Mouse (Mus musculus): ENCODE measurements around the gene Gm9833. TPM values are rescaled to one million over a fixed set of nuclear protein-coding genes. Genes with fewer than 3 reads are reported as not detected.

Gene Gm9833
- polyA plus RNA-seq, 1 experiment from 2014 or later = 4.4 TPM

DNA sequence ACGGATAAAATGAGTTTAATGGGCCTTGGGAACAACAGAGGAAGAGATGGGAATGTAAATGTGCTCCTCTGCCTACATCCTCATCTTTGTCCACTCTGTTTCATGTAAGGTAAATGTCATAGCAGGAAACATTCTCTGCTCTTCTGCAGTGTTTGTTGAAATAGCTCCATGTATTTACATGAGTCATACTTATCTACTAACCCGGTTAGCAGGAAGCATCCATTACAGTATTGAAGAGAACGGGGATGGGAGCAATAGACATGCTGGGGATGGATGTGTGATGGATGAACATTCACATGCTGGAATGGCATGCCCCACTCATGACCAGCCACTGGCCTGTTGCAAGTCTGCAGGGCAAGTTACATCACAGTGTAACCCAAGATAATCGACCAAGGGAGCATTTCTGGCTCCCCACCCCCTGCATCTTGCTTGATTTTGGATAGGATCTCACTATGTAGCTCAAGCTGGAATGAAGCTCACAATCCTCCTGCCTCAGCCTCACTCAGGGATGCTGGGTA is 5.3 kb upstream of the Gm9833 start:
- TF ChIP-seq CTCF (IDR thresholded peaks at IDR 0.05; ENCODE audit: low read depth) = no peak
- 41% methylated on average over 4 of the region's 4 CpGs for WGBS
- H3K4me3 ChIP-seq (ENCODE audit: low read depth, low read length) = no peak overlapping the region
- no peaks in the 10 kb centered on the region for H3K36me3 ChIP-seq (ENCODE audit: insufficient read depth)
- H3K9me3 ChIP-seq (ENCODE audit: low read depth, low read length) = no peaks in the 10 kb centered on the region
- no peaks in the 10 kb centered on the region for H3K4me1 ChIP-seq (ENCODE audit: insufficient read depth)
- H3K27me3 ChIP-seq (ENCODE audit: insufficient read depth, low read length) = no peaks in the 10 kb centered on the region
- no peak overlapping the region for H3K4me2 ChIP-seq
- DNase-seq = no peak
- no peak overlapping the region for H3K9ac ChIP-seq
- no peak for ATAC-seq (ENCODE audit: insufficient read depth)
- no peak overlapping the region for H3K27ac ChIP-seq (ENCODE audit: low read depth)

GRCm38 (mm10) chr3:10084102-10084501 is 3.8 kb upstream of the Gm9833 start:
- DNase-seq = no peak
- 69% methylated on average over 3 of the region's 3 CpGs for WGBS
- no peaks in the 10 kb centered on the region for H3K9me3 ChIP-seq (ENCODE audit: low read depth, low read length)

DNA sequence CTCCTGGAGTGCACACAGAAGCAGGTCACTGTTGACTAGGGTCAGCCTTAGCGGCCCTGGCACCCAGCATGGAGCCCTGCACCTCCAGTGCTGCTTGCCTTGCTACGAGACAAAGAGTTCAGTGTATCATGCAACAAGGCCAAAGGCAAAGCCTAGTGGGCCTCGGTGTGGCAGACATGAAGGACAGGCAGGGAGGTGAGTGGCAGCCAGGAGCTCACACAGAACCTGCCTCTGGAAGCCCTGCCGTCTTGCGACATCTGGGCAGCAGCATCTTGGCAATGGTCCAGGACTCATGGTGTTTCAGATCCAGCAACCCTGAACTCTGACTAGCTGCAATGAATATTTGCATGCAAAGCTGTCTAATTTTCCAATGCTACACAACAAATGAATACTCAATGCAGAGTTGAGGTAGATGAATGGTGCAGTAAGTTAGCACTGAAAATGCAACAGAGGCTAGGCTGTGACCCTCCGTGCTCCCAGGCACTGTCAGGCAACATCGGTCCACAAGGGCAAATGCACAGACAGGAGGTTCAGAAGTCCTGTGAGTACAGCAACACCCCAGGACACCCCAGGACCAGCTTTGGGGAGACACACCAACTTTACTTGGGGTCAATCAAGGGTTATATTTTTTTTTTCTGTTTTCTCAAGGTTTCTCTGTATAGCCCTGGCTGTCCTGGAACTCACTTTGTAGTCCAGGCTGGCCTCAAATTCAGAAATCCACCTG is 2.4 kb upstream of the Gm9833 start:
- peak; percentile 66 for DNase-seq
- Histone ChIP-seq H3K9me3 (ENCODE audit: low read depth, low read length) (no peaks in the 10 kb centered on the region), H3K4me1 (ENCODE audit: insufficient read depth) (no peaks in the 10 kb centered on the region), H3K36me3 (ENCODE audit: insufficient read depth) (no peaks in the 10 kb centered on the region), H3K27ac (ENCODE audit: low read depth) (no peak overlapping the region), H3K4me3 (ENCODE audit: low read depth, low read length) (no peak overlapping the region), H3K9ac (no peak overlapping the region), H3K27me3 (ENCODE audit: insufficient read depth, low read length) (no peaks in the 10 kb centered on the region), H3K4me2 (no peak overlapping the region)
- WGBS = 55% methylated on average over 7 of the region's 7 CpGs
- no peak for TF ChIP-seq CTCF (IDR thresholded peaks at IDR 0.05; ENCODE audit: low read depth)
- ATAC-seq (ENCODE audit: insufficient read depth) = no peak

More at GRCm38 (mm10) chr3:10084102-10084501, 3.8 kb upstream of the Gm9833 start:
- H3K27ac ChIP-seq (ENCODE audit: low read depth) = no peak overlapping the region
- TF ChIP-seq CTCF (IDR thresholded peaks at IDR 0.05; ENCODE audit: low read depth) = no peak
- no peak overlapping the region for H3K4me2 ChIP-seq
- H3K4me3 ChIP-seq (ENCODE audit: low read depth, low read length) = no peak overlapping the region
- no peaks in the 10 kb centered on the region for H3K36me3 ChIP-seq (ENCODE audit: insufficient read depth)
- H3K4me1 ChIP-seq (ENCODE audit: insufficient read depth) = no peaks in the 10 kb centered on the region
- H3K9ac ChIP-seq = no peak overlapping the region
- no peak for ATAC-seq (ENCODE audit: insufficient read depth)
- no peaks in the 10 kb centered on the region for H3K27me3 ChIP-seq (ENCODE audit: insufficient read depth, low read length)

- H3K4me1 ChIP-seq (ENCODE audit: insufficient read depth) = no peaks in the 10 kb centered on the region
- no peaks in the 10 kb centered on the region for H3K9me3 ChIP-seq (ENCODE audit: low read depth, low read length)
- no peak for ATAC-seq (ENCODE audit: insufficient read depth)
- no peaks in the 10 kb centered on the region for H3K27me3 ChIP-seq (ENCODE audit: insufficient read depth, low read length)
- H3K9ac ChIP-seq = no peak overlapping the region
- H3K4me3 ChIP-seq (ENCODE audit: low read depth, low read length) = no peak overlapping the region
- H3K36me3 ChIP-seq (ENCODE audit: insufficient read depth) = no peaks in the 10 kb centered on the region
- no peak for DNase-seq
- TF ChIP-seq CTCF (IDR thresholded peaks at IDR 0.05; ENCODE audit: low read depth) = no peak
- H3K27ac ChIP-seq (ENCODE audit: low read depth) = no peak overlapping the region
- WGBS = 89% methylated on average over 8 of the region's 8 CpGs
- H3K4me2 ChIP-seq = peak overlapping the region; percentile 44
Measured at GRCm38 (mm10) chr3:10087511-10087910, 399 bp upstream of the Gm9833 start.

DNA sequence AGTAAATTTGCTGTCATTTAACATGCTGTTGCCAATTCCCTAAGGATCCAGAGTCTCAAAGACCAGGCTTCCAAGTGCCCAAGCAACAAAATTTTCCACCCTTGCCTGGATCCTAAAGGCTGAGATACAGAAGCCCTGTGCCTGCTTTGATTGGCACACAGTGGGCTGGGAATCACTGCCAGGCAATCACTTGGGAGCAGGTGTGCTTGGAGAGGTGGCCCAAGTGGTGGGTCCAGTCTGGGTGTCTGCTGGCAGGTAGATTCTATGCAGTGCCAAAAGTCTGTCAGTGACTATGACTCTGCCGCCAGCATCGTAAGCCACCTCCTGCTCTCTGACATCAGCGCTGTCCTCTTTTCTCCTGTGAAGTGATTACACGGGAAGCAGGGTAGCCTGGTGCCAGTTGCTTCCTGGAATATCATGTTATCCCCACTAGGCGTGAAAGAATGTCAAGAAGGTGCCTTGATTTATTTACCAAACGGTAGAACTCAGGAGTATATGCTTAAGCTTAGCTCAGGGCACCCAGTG is 3.8 kb downstream of the Gm9833 start:
- H3K4me3 ChIP-seq (ENCODE audit: low read depth, low read length) = no peak overlapping the region
- no peak overlapping the region for H3K27ac ChIP-seq (ENCODE audit: low read depth)
- DNase-seq = no peak
- TF ChIP-seq CTCF (IDR thresholded peaks at IDR 0.05; ENCODE audit: low read depth) = no peak
- no peaks in the 10 kb centered on the region for H3K27me3 ChIP-seq (ENCODE audit: insufficient read depth, low read length)
- H3K9ac ChIP-seq = no peak overlapping the region
- WGBS = 51% methylated on average over 6 of the region's 6 CpGs
- no peaks in the 10 kb centered on the region for H3K4me1 ChIP-seq (ENCODE audit: insufficient read depth)
- no peaks in the 10 kb centered on the region for H3K36me3 ChIP-seq (ENCODE audit: insufficient read depth)
- ATAC-seq (ENCODE audit: insufficient read depth) = no peak
- no peaks in the 10 kb centered on the region for H3K9me3 ChIP-seq (ENCODE audit: low read depth, low read length)
- no peak overlapping the region for H3K4me2 ChIP-seq

DNA sequence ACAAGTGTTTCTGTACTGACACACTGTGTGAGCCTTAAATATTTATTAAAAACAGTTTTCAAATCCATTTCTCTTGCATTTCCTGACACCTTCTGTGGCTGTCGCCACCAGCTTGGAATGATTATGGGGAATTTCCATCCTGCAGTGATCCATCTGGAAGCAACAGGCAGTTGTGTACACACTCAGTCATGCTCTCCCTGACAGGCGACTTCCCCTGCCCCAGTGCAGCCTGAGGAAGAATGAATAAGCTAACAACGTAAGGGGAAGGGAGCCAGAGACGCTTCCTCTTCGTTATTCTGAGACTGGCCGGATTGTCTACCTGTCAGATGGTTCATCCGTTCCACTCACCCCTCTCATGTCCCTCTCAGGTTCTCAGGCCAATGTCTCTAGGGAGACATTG is 4.6 kb downstream of the Gm9833 start:
- H3K27me3 ChIP-seq (ENCODE audit: insufficient read depth, low read length) = no peaks in the 10 kb centered on the region
- no peak overlapping the region for H3K4me2 ChIP-seq
- H3K9ac ChIP-seq = no peak overlapping the region
- H3K4me3 ChIP-seq (ENCODE audit: low read depth, low read length) = no peak overlapping the region
- H3K4me1 ChIP-seq (ENCODE audit: insufficient read depth) = no peaks in the 10 kb centered on the region
- H3K27ac ChIP-seq (ENCODE audit: low read depth) = no peak overlapping the region
- TF ChIP-seq CTCF (IDR thresholded peaks at IDR 0.05; ENCODE audit: low read depth) = no peak
- peak; percentile 79; the same call in 1 of the 2 replicates for ATAC-seq (ENCODE audit: insufficient read depth)
- WGBS = 3% methylated on average over 7 of the region's 7 CpGs
- H3K9me3 ChIP-seq (ENCODE audit: low read depth, low read length) = no peaks in the 10 kb centered on the region
- DNase-seq = peak; percentile 60
- no peaks in the 10 kb centered on the region for H3K36me3 ChIP-seq (ENCODE audit: insufficient read depth)

GRCm38 (mm10) chr3:10092914-10093313 is 5.0 kb downstream of the Gm9833 start:
- Histone ChIP-seq H3K9ac (no peak overlapping the region), H3K4me1 (ENCODE audit: insufficient read depth) (no peaks in the 10 kb centered on the region), H3K9me3 (ENCODE audit: low read depth, low read length) (no peaks in the 10 kb centered on the region), H3K36me3 (ENCODE audit: insufficient read depth) (no peaks in the 10 kb centered on the region), H3K27ac (ENCODE audit: low read depth) (no peak overlapping the region), H3K4me2 (no peak overlapping the region), H3K27me3 (ENCODE audit: insufficient read depth, low read length) (no peaks in the 10 kb centered on the region), H3K4me3 (ENCODE audit: low read depth, low read length) (no peak overlapping the region)
- no peak for DNase-seq
- 9% methylated on average over 6 of the region's 6 CpGs for WGBS
- ATAC-seq (ENCODE audit: insufficient read depth) = peak; percentile 17; the same call in 1 of the 2 replicates
- TF ChIP-seq CTCF (IDR thresholded peaks at IDR 0.05; ENCODE audit: low read depth) = no peak

All from lung, embryonic 14.5 days (tissue).